Mouse (Mus musculus) cerebellum, postnatal 36 days (tissue): ENCODE data around the gene Foxm1.

ENCODE experiments used
- DNase-seq, 2 experiments: peaks; one replicate each; pipeline ENCODE4 v3.0.0; 2021 to 2022; ENCODE audit warnings: mixed read lengths in 2 of 2

Foxm1 gene

GRCm38 (mm10) chr6:128425046-128425445, 62.3 kb downstream of the Foxm1 start:
- peak in 1 of 2 experiments; percentile 41 for DNase-seq
